Mouse (Mus musculus): Measurements from ENCODE around the gene Fignl2. TPM values are rescaled to one million over a fixed set of nuclear protein-coding genes. Genes with fewer than 3 reads are reported as not detected.

Fignl2 gene
- total and polyA plus RNA-seq, 3 experiments = not detected

DNA sequence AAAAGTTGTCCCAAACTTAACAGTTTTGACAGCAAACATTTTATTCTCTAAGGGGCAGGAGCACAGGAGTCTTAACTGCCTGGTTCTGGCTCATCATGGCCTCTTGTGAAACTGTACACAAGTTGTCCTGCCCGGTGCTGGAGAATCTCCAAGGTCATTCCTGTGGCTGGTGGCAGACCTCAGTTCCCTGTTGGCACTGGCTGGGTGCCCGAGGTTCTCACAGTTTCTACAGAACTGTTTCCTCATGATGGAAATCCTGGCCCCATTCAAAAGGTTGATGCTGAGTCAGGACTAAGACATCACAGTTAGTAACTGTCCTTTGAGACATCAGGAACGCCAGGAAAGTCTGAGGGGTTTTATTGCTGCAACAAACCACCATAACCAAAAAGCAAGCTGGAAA is 8.6 kb upstream of the Fignl2 start:
- Histone ChIP-seq H3K79me2 (ENCODE audit: control insufficient read depth, insufficient read depth, low read length, poor library complexity) (no peaks in the 10 kb centered on the region), H3K9ac (ENCODE audit: control insufficient read depth, low read depth, low read length, poor library complexity, severe bottlenecking) (no peak overlapping the region), H3K9me3 (replicated peaks; ENCODE audit: insufficient read depth, low read length) (no peaks in the 10 kb centered on the region), H3K4me1 (ENCODE audit: control insufficient read depth in 1 of 2, insufficient read depth in 2 of 2, low read length in 2 of 2) (no peaks in the 10 kb centered on the region), H3K27me3 (ENCODE audit: control insufficient read depth in 1 of 2, insufficient read depth in 2 of 2, low read length in 2 of 2) (peaks cover 2 to 3% of the 10 kb centered on the region in 2 experiments; a peak in 3 of 4 replicates), H3K36me3 (ENCODE audit: control insufficient read depth in 1 of 2, insufficient read depth in 2 of 2, low read length in 2 of 2) (no peaks in the 10 kb centered on the region), H3K4me3 (ENCODE audit: control insufficient read depth in 1 of 2, insufficient read depth in 1 of 2, low read depth in 2 of 2, low read length in 2 of 2) (no peak overlapping the region), H3K27ac (ENCODE audit: control insufficient read depth, low read depth, low read length) (no peak overlapping the region)
- TF ChIP-seq HCFC1 (IDR thresholded peaks at IDR 0.05; ENCODE audit: low read depth, low read length) (no peak), KAT2A (conservative IDR thresholded peaks at IDR 0.05; ENCODE audit: low read depth, low read length) (no peak), MXI1 (IDR thresholded peaks at IDR 0.05; ENCODE audit: low read depth, low read length) (no peak), GATA1 (IDR thresholded peaks at IDR 0.05; ENCODE audit: low read depth, low read length) (no peak), ZNF384 (IDR thresholded peaks at IDR 0.05; ENCODE audit: low read depth, low read length) (no peak), TBP (IDR thresholded peaks at IDR 0.05; ENCODE audit: low read depth, low read length) (no peak), NRF1 (IDR thresholded peaks at IDR 0.05; ENCODE audit: insufficient read depth, low read depth, low read length, poor library complexity, severe bottlenecking) (no peak), ZMIZ1 (IDR thresholded peaks at IDR 0.05; ENCODE audit: low read depth, low read length) (no peak), ELF1 (IDR thresholded peaks at IDR 0.05; ENCODE audit: low read depth, low read length) (no peak), POLR2AphosphoS5 (IDR thresholded peaks at IDR 0.05; ENCODE audit: borderline replicate concordance, low read depth, low read length) (no peak), SMC3 (IDR thresholded peaks at IDR 0.05; ENCODE audit: low read depth, low read length) (no peak), POLR2A (IDR thresholded peaks at IDR 0.05; ENCODE audit: control insufficient read depth in 1 of 2, insufficient read depth in 1 of 2, low read depth in 1 of 2, low read length in 2 of 2, poor library complexity in 1 of 2) (no peak), MAFK (IDR thresholded peaks at IDR 0.05; ENCODE audit: borderline replicate concordance, low read depth, low read length) (no peak), CHD1 (IDR thresholded peaks at IDR 0.05; ENCODE audit: low read depth, low read length) (no peak), MAZ (IDR thresholded peaks at IDR 0.05; ENCODE audit: low read depth, low read length) (no peak), ETS1 (IDR thresholded peaks at IDR 0.05; ENCODE audit: low read depth, low read length) (no peak), E2F4 (IDR thresholded peaks at IDR 0.05; ENCODE audit: borderline replicate concordance, low read depth, low read length) (no peak), MYC (IDR thresholded peaks at IDR 0.05; ENCODE audit: low read depth, low read length) (no peak), UBTF (IDR thresholded peaks at IDR 0.05; ENCODE audit: borderline replicate concordance, insufficient read depth, low read depth, low read length) (no peak), ZC3H11A (IDR thresholded peaks at IDR 0.05; ENCODE audit: low read depth, low read length) (no peak)
- no peak for DNase-seq (ENCODE audit: low read depth, low spot score)

DNA sequence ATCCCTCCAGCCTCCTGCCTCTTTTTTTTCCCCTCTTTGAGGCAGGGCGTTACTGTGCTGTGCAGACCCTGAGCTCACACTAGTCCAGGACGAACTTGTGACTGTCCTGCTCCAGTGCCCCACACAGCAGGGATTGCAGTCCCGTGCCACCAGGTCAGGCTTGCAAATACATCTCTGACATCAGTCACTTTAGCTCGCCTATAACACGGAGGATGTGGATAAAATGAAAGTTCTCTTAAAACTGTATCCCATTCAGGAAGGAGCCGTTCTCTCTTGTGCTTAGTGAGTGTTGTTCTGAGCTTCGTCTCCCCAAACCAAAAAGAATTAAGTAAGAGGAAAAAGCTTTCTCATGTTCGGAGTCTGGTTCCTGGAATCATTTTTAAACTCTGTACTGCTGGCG is 8.1 kb upstream of the Fignl2 start:
- no peak overlapping the region for H3K4me3 ChIP-seq (ENCODE audit: control insufficient read depth in 1 of 2, insufficient read depth in 1 of 2, low read depth in 2 of 2, low read length in 2 of 2)
- H3K4me1 ChIP-seq (ENCODE audit: control insufficient read depth in 1 of 2, insufficient read depth in 2 of 2, low read length in 2 of 2) = no peaks in the 10 kb centered on the region
- peaks cover 1 to 2% of the 10 kb centered on the region in 2 experiments; a peak in 1 of 4 replicates for H3K27me3 ChIP-seq (ENCODE audit: control insufficient read depth in 1 of 2, insufficient read depth in 2 of 2, low read length in 2 of 2)
- no peaks in the 10 kb centered on the region for H3K79me2 ChIP-seq (ENCODE audit: control insufficient read depth, insufficient read depth, low read length, poor library complexity)
- no peak for DNase-seq (ENCODE audit: low read depth, low spot score)
- TF ChIP-seq MAZ (IDR thresholded peaks at IDR 0.05; ENCODE audit: low read depth, low read length) (no peak), NELFE (IDR thresholded peaks at IDR 0.05; ENCODE audit: low read depth, low read length) (no peak), SMC3 (IDR thresholded peaks at IDR 0.05; ENCODE audit: low read depth, low read length) (no peak), MYC (IDR thresholded peaks at IDR 0.05; ENCODE audit: low read depth, low read length) (no peak), USF1 (IDR thresholded peaks at IDR 0.05; ENCODE audit: low read depth, low read length) (no peak), CHD2 (IDR thresholded peaks at IDR 0.05; ENCODE audit: low read length) (no peak), JUND (IDR thresholded peaks at IDR 0.05; ENCODE audit: low read depth, low read length) (no peak), NRF1 (IDR thresholded peaks at IDR 0.05; ENCODE audit: insufficient read depth, low read depth, low read length, poor library complexity, severe bottlenecking) (no peak), RAD21 (IDR thresholded peaks at IDR 0.05; ENCODE audit: low read depth, low read length) (no peak), TAL1 (IDR thresholded peaks at IDR 0.05; ENCODE audit: low read length) (no peak), EP300 (IDR thresholded peaks at IDR 0.05; ENCODE audit: low read depth in 1 of 2, low read length in 2 of 2) (no peak), MAFK (IDR thresholded peaks at IDR 0.05; ENCODE audit: borderline replicate concordance, low read depth, low read length) (no peak), UBTF (IDR thresholded peaks at IDR 0.05; ENCODE audit: borderline replicate concordance, insufficient read depth, low read depth, low read length) (no peak), MYB (IDR thresholded peaks at IDR 0.05; ENCODE audit: low read depth, low read length) (no peak), BHLHE40 (IDR thresholded peaks at IDR 0.05; ENCODE audit: borderline replicate concordance, low read depth, low read length) (no peak), ZKSCAN1 (IDR thresholded peaks at IDR 0.05; ENCODE audit: low read depth, low read length) (no peak), ZMIZ1 (IDR thresholded peaks at IDR 0.05; ENCODE audit: low read depth, low read length) (no peak), CTCF (IDR thresholded peaks at IDR 0.05 in 2 of 3, conservative IDR thresholded peaks at IDR 0.05 in 1 of 3; ENCODE audit: control insufficient read depth in 1 of 3, insufficient read depth in 1 of 3, low read depth in 2 of 3, low read length in 3 of 3, poor library complexity in 1 of 3, severe bottlenecking in 1 of 3) (no peak), ELF1 (IDR thresholded peaks at IDR 0.05; ENCODE audit: low read depth, low read length) (no peak)
- H3K27ac ChIP-seq (ENCODE audit: control insufficient read depth, low read depth, low read length) = no peak overlapping the region
- no peaks in the 10 kb centered on the region for H3K36me3 ChIP-seq (ENCODE audit: control insufficient read depth in 1 of 2, insufficient read depth in 2 of 2, low read length in 2 of 2)
- no peak overlapping the region for H3K9ac ChIP-seq (ENCODE audit: control insufficient read depth, low read depth, low read length, poor library complexity, severe bottlenecking)
- no peaks in the 10 kb centered on the region for H3K9me3 ChIP-seq (replicated peaks; ENCODE audit: insufficient read depth, low read length)

Data from MEL (cell line).